Mouse (Mus musculus): ENCODE data around the gene Pccb. TPM values are rescaled to one million over a fixed set of nuclear protein-coding genes. Genes with fewer than 3 reads are reported as not detected.

Gene Pccb
- polyA plus RNA-seq, 1 experiment from 2014 or later, result 19.9 TPM

GRCm38 (mm10) chr9:100942042-100942441, 92.7 kb downstream of the Pccb start:
- no peak for ATAC-seq
- no peak overlapping the region for H3K27ac ChIP-seq (ENCODE audit: low read length)
- H3K4me1 ChIP-seq (replicated peaks; ENCODE audit: control insufficient read depth, insufficient read depth, low read length), result 0 out of 2 replicates have a peak, but pooled peaks cover 2% of the 10 kb centered on the region
- H3K27me3 ChIP-seq (replicated peaks; ENCODE audit: control insufficient read depth, insufficient read depth, low read length), result no peaks in the 10 kb centered on the region
- no peaks in the 10 kb centered on the region for H3K9me3 ChIP-seq (ENCODE audit: control insufficient read depth, low read length)
- no peaks in the 10 kb centered on the region for H3K36me3 ChIP-seq (ENCODE audit: control insufficient read depth, insufficient read depth)
- H3K4me3 ChIP-seq (replicated peaks; ENCODE audit: low read length), result no peak overlapping the region
- no peak overlapping the region for H3K4me2 ChIP-seq (ENCODE audit: low read length)
- H3K9ac ChIP-seq (replicated peaks; ENCODE audit: low read depth, low read length), result no peak overlapping the region
- 40% methylated on average over 2 of the region's 2 CpGs for WGBS

Other genes with a start within 250 kb of the Pccb start
- 5.0 and 5.4 TPM in 2 replicates for gene Msl2, start 39.2 kb upstream of the Pccb start, polyA plus RNA-seq (2015; fragmentation: Nextera tagmentation; extraction: Ambion mirVana)
- gene Ppp2r3a, start 216.9 kb upstream of the Pccb start, polyA plus RNA-seq (2015; fragmentation: Nextera tagmentation; extraction: Ambion mirVana), result 25.2 and 27.2 TPM in 2 replicates